Comparison of ENCODE assay signal across 28 mouse cellular contexts in the genomic region with DNA sequence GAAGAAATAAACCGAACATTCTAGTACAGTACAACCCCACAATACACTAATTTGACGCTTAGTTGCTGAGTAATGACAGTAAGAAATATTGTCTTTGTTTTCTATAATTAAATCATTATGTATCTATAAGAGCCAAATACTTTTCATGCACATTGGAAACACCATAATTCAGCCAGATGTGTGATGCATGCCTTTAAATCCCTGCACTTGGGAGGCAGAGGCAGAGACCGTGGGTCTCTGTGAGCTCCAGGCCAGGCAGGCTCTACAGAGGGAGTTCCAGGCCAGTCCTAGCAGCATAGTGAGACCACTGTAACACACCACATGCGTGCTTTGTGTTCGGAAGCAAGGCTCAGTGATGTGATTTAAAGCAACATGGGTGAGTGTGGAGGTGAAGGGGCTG.
"Had no signal": no experiment of that assay in that cellular context is flagged by ENCODE, and none has a peak within 500 bp of the region (broad histone marks: within the 10 kb centered on the region; RNA-seq: fewer than 3 reads in every experiment).

No protein-coding gene starts in this region.

- H3K9ac ChIP-seq: embryonic facial prominence, embryonic 12.5 days; embryonic facial prominence, embryonic 13.5 days; forebrain, embryonic 12.5 days; forebrain, embryonic 13.5 days; forebrain, embryonic 15.5 days; forebrain, postnatal 0 days had no signal

- H3K27me3 ChIP-seq: forebrain, embryonic 13.5 days; forebrain, embryonic 15.5 days had no signal

- H3K4me3 ChIP-seq: embryonic facial prominence, embryonic 12.5 days; embryonic facial prominence, embryonic 13.5 days; erythroblast, embryonic 14.5 days; forebrain, embryonic 10.5 days; forebrain, embryonic 12.5 days; forebrain, embryonic 13.5 days; forebrain, embryonic 15.5 days; gastrocnemius, adult 2 months; heart, adult 2 months; heart, embryonic 10.5 days had no signal

- H3K36me3 ChIP-seq: embryonic facial prominence, embryonic 12.5 days; embryonic facial prominence, embryonic 13.5 days; forebrain, embryonic 10.5 days; forebrain, embryonic 12.5 days; forebrain, embryonic 15.5 days; heart, embryonic 10.5 days had no signal

- H3K4me1 ChIP-seq: forebrain, embryonic 13.5 days; forebrain, embryonic 15.5 days had no signal

- DNase-seq: cerebellum, adult 8-10 months; cerebellum, adult 9-10 months; cerebellum, adult 9-11 months; cerebellum, postnatal 10 days; cerebellum, postnatal 14 days; cerebellum, postnatal 25 days; cerebellum, postnatal 36 days; embryo, embryonic 11 days; forebrain, postnatal 0 days; gastrocnemius, adult 2 months; gastrocnemius, postnatal 10 days; gastrocnemius, postnatal 14 days; gastrocnemius, postnatal 25 days; gastrocnemius, postnatal 36 days; heart, adult 11 months; heart, adult 18-20 months; heart, adult 2 months had no signal

- ATAC-seq: forebrain, embryonic 13.5 days; forebrain, embryonic 14.5 days; forebrain, embryonic 15.5 days; forebrain, embryonic 16.5 days; forebrain, postnatal 0 days had no signal

- H3K4me2 ChIP-seq: embryonic facial prominence, embryonic 12.5 days; embryonic facial prominence, embryonic 13.5 days; forebrain, embryonic 12.5 days; forebrain, embryonic 13.5 days; forebrain, embryonic 15.5 days; heart, embryonic 11.5 days had no signal

- H3K9me3 ChIP-seq: embryonic facial prominence, embryonic 12.5 days; embryonic facial prominence, embryonic 13.5 days; forebrain, embryonic 10.5 days; forebrain, embryonic 12.5 days; forebrain, embryonic 13.5 days; forebrain, embryonic 15.5 days; heart, embryonic 10.5 days had no signal

- H3K27ac ChIP-seq: embryonic facial prominence, embryonic 12.5 days; embryonic facial prominence, embryonic 13.5 days; forebrain, embryonic 10.5 days; forebrain, embryonic 12.5 days; forebrain, embryonic 13.5 days; forebrain, embryonic 15.5 days; gastrocnemius, adult 2 months; heart, adult 2 months; heart, embryonic 10.5 days had no signal
